Comparison of ENCODE assay signal across 8 mouse cellular contexts in genomic region chr6:50109757-50110378, GRCm38 (mm10). TPM values are rescaled to one million over a fixed set of nuclear protein-coding genes. Genes with fewer than 3 reads are reported as not detected.
A peak's percentile ranks its signal among the peaks of the same experiment; 100 is the strongest.
DNase-seq lines count a peak whose midpoint lies in the region; ATAC-seq and TF ChIP-seq lines count a peak whose summit lies in the region.

TSS of gene Mpp6 (plus strand) at chr6:50110241.

- no peaks in the 10 kb centered on the region for H3K79me2 ChIP-seq in heart, adult 2 months (replicated peaks; ENCODE audit: control insufficient read depth, insufficient read depth, low read length)

- peak within 1 kb of the TSS; percentile 76 for H3K4me2 ChIP-seq in embryonic facial prominence, embryonic 14.5 days (ENCODE audit: low read depth, low read length)
- peak within 1 kb of the TSS; percentile 84 for H3K4me2 ChIP-seq in limb, embryonic 15.5 days
- peak within 1 kb of the TSS; percentile 75 for H3K4me2 ChIP-seq in midbrain, postnatal 0 days (ENCODE audit: low read depth, low read length, poor library complexity, severe bottlenecking)

- no peaks in the 10 kb centered on the region for H3K27me3 ChIP-seq in embryonic facial prominence, embryonic 14.5 days (replicated peaks; ENCODE audit: control insufficient read depth, insufficient read depth, low read length)
- H3K27me3 ChIP-seq in heart, adult 2 months (ENCODE audit: control insufficient read depth, insufficient read depth, low read length): no peaks in the 10 kb centered on the region
- 0 out of 2 replicates have a peak, but pooled peaks cover 7% of the 10 kb centered on the region for H3K27me3 ChIP-seq in limb, embryonic 15.5 days
- H3K27me3 ChIP-seq in midbrain, postnatal 0 days (ENCODE audit: insufficient read depth, low read length): no peaks in the 10 kb centered on the region

- intact Hi-C loops in heart, adult 2 months (cut with DNase I): loop anchor here (5.0 to 10.0 kb wide), 4 partner anchors 112 to 588 kb away; no protein-coding TSS in a partner anchor

- H3K9ac ChIP-seq in embryonic facial prominence, embryonic 14.5 days (ENCODE audit: low read depth, low read length): peak within 1 kb of the TSS; percentile 92
- H3K9ac ChIP-seq in heart, adult 2 months (ENCODE audit: low read depth, low read length): peak within 1 kb of the TSS; percentile 90
- peak within 1 kb of the TSS; percentile 70 for H3K9ac ChIP-seq in limb, embryonic 15.5 days
- H3K9ac ChIP-seq in midbrain, postnatal 0 days (replicated peaks; ENCODE audit: low read length, poor library complexity, severe bottlenecking): peak within 1 kb of the TSS; percentile 67

- TF ChIP-seq CTCF in heart, adult 2 months (IDR thresholded peaks at IDR 0.05): peak; percentile 69
- peak; percentile 66 for TF ChIP-seq CTCF in midbrain, postnatal 0 days (IDR thresholded peaks at IDR 0.05)

- WGBS in embryonic facial prominence, embryonic 14.5 days: under 1% methylated on average over 29 of the region's 74 CpGs
- under 1% methylated on average over 64 of the region's 74 CpGs for WGBS in heart, adult 2 months
- under 1% methylated on average over 71 of the region's 74 CpGs for WGBS in limb, embryonic 15.5 days
- WGBS in midbrain, postnatal 0 days: 2% methylated on average over 64 of the region's 74 CpGs

- H3K36me3 ChIP-seq in embryonic facial prominence, embryonic 14.5 days (ENCODE audit: control insufficient read depth, insufficient read depth, low read length): no peaks in the 10 kb centered on the region
- H3K36me3 ChIP-seq in heart, adult 2 months (ENCODE audit: control insufficient read depth, insufficient read depth, low read length): no peaks in the 10 kb centered on the region; the same call in 1 of the 2 replicates
- no peaks in the 10 kb centered on the region for H3K36me3 ChIP-seq in limb, embryonic 15.5 days
- no peaks in the 10 kb centered on the region for H3K36me3 ChIP-seq in midbrain, postnatal 0 days (ENCODE audit: insufficient read depth, low read length)

- peak; percentile 69 for DNase-seq in 3T3-L1 (ENCODE audit: low read depth, low spot score)
- DNase-seq in adrenal gland, postnatal 36 days: peak; percentile 86 to 90
- peak; percentile 91 for DNase-seq in embryonic facial prominence, embryonic 14.5 days (ENCODE audit: low spot score)
- peak; percentile 87 to 89 for DNase-seq in heart, adult 2 months
- peak; percentile 71 to 84 for DNase-seq in kidney, adult 8-10 months
- peak; percentile 88 for DNase-seq in midbrain, postnatal 0 days (ENCODE audit: low spot score)
- peak; percentile 53 to 81 for DNase-seq in spleen, postnatal 10 days (ENCODE audit: low spot score in 2 of 2)

- no peaks in the 10 kb centered on the region for H3K9me3 ChIP-seq in embryonic facial prominence, embryonic 14.5 days (ENCODE audit: control insufficient read depth, low read length)
- H3K9me3 ChIP-seq in limb, embryonic 15.5 days: no peaks in the 10 kb centered on the region
- no peaks in the 10 kb centered on the region for H3K9me3 ChIP-seq in midbrain, postnatal 0 days (ENCODE audit: low read length)

- peak within 1 kb of the TSS; percentile 85 for H3K4me3 ChIP-seq in embryonic facial prominence, embryonic 14.5 days (ENCODE audit: low read depth, low read length)
- H3K4me3 ChIP-seq in heart, adult 2 months: peak within 1 kb of the TSS; percentile 73
- peak within 1 kb of the TSS; percentile 79 for H3K4me3 ChIP-seq in limb, embryonic 15.5 days
- peak within 1 kb of the TSS; percentile 92 for H3K4me3 ChIP-seq in midbrain, postnatal 0 days (ENCODE audit: low read depth, low read length)

- H3K4me1 ChIP-seq in embryonic facial prominence, embryonic 14.5 days (ENCODE audit: control insufficient read depth, insufficient read depth, low read length): peaks cover 7% of the 10 kb centered on the region; the same call in 1 of the 2 replicates
- no peaks in the 10 kb centered on the region; the same call in 1 of the 2 replicates for H3K4me1 ChIP-seq in heart, adult 2 months (ENCODE audit: control insufficient read depth, insufficient read depth, low read length)
- H3K4me1 ChIP-seq in limb, embryonic 15.5 days: peaks cover 14% of the 10 kb centered on the region
- H3K4me1 ChIP-seq in midbrain, postnatal 0 days (ENCODE audit: insufficient read depth, low read length): peaks cover 4% of the 10 kb centered on the region; the same call in 1 of the 2 replicates

- no peak for TF ChIP-seq EP300 in heart, adult 2 months (IDR thresholded peaks at IDR 0.05; ENCODE audit: insufficient read depth, low read depth, low read length)

- ATAC-seq in embryonic facial prominence, embryonic 14.5 days (ENCODE audit: low read depth): peak; percentile 92
- peak; percentile 88 for ATAC-seq in limb, embryonic 15.5 days (ENCODE audit: insufficient number of reproducible peaks, low FRiP score, low TSS enrichment, low read depth)
- peak; percentile 93 for ATAC-seq in midbrain, postnatal 0 days (ENCODE audit: low FRiP score)

- peak within 1 kb of the TSS; percentile 80 for H3K27ac ChIP-seq in embryonic facial prominence, embryonic 14.5 days (replicated peaks; ENCODE audit: low read depth, low read length)
- peak within 1 kb of the TSS; percentile 70 for H3K27ac ChIP-seq in heart, adult 2 months
- peak within 1 kb of the TSS; percentile 85 for H3K27ac ChIP-seq in limb, embryonic 15.5 days
- H3K27ac ChIP-seq in midbrain, postnatal 0 days (ENCODE audit: low read depth, low read length): peak within 1 kb of the TSS; percentile 77

- no peak for TF ChIP-seq POLR2A in heart, adult 2 months (IDR thresholded peaks at IDR 0.05; ENCODE audit: insufficient read depth, low read depth, low read length)

RNA-seq across cellular contexts. Expression of gene Mpp6, which starts in this region (rescaled TPM):
- 10 to 100 TPM; 31.7 to 33.3 TPM for total RNA-seq in adrenal gland, postnatal 36 days (2021)
- 79.6 and 80.8 TPM in 2 replicates for polyA plus RNA-seq in embryonic facial prominence, embryonic 14.5 days (2014; fragmentation: Nextera tagmentation; extraction: Ambion mirVana)
- total RNA-seq in heart, adult 2 months (2021): 10 to 100 TPM; 61.7 to 67.6 TPM
- polyA plus RNA-seq in heart, adult 2 months (2012; rRNA removed): 13.2 and 28.3 TPM in 2 replicates
- polyA plus RNA-seq in limb, embryonic 15.5 days (2015; fragmentation: Nextera tagmentation; extraction: Ambion mirVana): 53.1 and 56.9 TPM in 2 replicates
- total RNA-seq in midbrain, postnatal 0 days (2014; rRNA removed): 53.9 and 67.9 TPM in 2 replicates
- 46.7 and 56.1 TPM in 2 replicates for polyA plus RNA-seq in midbrain, postnatal 0 days (2015; fragmentation: Nextera tagmentation; extraction: Ambion mirVana)

Comparison
In these comparisons a context has a peak if more than half of its experiments do, and no peak if none do; other contexts are left out.
1. Peak in every context shown above with its lines: DNase-seq, ATAC-seq, H3K4me3 ChIP-seq and H3K27ac ChIP-seq.